Mouse (Mus musculus) layer of hippocampus, adult 11-12 months (tissue): Measurements from ENCODE around the gene Rpl26.
"Not testable (repeated sequence)": the region's sequence is repeated elsewhere in the genome, so short reads cannot be mapped to it uniquely, and the experiment has no call there.

ENCODE experiments used
- DNase-seq: peaks from one replicate; pipeline ENCODE4 v3.0.0; 2022; ENCODE audit warnings: low spot score

Rpl26 gene

DNA sequence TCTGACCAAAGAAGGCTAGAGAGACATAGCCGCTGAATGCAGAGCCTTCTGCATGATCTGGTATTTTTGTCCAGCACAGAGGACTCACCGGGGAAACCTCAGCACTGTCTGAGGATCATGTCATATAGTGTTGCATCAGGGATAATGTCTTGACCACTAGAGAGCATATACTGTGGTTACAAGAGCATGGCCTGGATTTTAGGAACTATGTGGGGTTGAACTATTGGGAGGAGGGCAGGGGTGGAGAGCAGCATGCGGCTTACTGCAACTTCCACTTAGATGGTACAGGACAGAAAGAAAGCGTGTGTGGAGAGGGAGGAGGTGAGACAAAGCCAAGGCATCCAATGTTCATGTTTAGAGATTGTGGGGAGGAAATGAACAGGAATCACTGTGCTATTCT, 13.2 kb downstream of the Rpl26 start:
- DNase-seq = no peak

- DNase-seq = no peak
Measured at GRCm38 (mm10) chr11:68923191-68923590, 21.8 kb downstream of the Rpl26 start.

DNA sequence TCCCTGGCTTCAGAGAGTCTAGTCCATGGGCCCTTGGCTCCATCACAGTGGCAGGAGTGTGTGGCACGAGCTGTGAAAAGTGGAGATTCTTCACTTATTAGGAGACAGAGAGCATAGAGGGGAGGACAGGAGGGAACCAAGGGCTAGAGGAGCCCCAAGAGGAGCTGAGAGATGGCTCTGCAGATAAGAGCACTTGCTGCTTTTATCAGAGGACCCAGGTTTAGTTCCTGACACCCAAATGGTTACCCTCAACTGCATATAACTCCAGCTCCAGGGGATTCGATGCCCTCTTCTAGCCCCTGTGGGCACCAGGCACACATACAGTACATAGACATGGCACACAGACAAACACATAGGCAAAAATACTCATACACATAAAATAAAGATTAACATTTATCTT, 23.4 kb downstream of the Rpl26 start:
- DNase-seq = no peak

DNA sequence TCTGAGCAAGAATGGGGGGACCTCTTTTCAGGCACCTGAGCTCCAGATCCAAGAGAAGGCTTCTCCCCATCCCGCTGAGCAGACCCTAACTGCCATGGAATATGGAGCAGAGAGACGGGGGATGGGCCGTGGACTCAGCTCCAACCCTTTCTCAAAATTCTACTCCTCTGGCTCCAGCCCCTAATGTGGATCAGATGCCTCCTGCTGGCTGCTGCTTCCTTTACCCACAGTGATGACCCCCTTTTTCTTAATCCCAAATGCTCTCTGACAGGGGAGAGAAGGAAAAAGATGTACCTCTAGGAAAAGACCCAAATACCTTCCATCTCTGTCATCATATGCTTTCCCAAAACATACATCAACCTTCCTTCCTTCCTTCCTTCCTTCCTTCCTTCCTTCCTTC, 25.6 kb downstream of the Rpl26 start, which contains the start of gene Odf4:
Gene Odf4 (minus strand): TSS at position 101 of the 400 bp plus-strand sequence.
- DNase-seq = no peak

GRCm38 (mm10) chr11:68929947-68930346, 28.6 kb downstream of the Rpl26 start:
- no peak for DNase-seq

- no peak for DNase-seq
Measured at GRCm38 (mm10) chr11:68933885-68934507, 32.6 kb downstream of the Rpl26 start.

DNA sequence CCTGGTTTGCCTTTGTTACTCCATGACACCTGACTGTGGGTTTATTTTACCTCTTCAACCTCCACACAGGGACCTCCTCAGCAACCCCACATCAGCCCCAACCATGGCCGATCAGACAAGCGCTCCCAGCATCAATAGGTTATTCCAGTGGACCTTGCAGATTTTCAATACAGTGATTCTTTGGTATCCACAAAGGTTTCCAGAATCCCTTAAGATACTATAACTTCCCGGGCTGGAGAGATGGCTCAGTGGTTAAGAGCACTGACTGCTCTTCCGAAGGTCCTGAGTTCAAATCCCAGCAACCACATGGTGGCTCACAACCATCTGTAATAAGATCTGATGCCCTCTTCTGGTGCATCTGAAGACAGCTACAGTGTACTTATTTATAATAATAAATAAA, 35.6 kb downstream of the Rpl26 start:
- not testable (repeated sequence) for DNase-seq

- DNase-seq = peak; percentile 90
Measured at GRCm38 (mm10) chr11:68939451-68940304, 38.3 kb downstream of the Rpl26 start.

DNA sequence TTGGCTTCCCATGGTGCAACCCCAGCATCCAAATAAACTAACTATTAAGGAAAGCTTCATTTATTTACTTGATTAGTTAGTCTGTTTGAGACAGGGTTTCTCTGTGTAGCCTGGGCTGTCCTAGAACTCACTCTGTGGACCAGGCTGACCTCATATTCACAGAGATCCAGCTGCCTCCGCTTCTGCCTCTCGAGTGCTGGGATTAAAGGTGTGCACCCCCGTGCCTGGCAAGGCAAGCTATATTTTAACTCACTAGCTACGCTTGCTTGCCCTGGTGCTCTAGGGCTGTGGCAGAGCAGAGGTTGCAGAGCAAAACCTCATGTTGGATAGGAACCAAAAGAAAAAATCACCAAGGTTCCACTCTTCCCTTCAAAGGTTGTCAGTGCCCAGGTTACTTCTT, 39.1 kb downstream of the Rpl26 start:
- DNase-seq = no peak

- DNase-seq = no peak
Measured at GRCm38 (mm10) chr11:68942731-68943130, 41.3 kb downstream of the Rpl26 start.

GRCm38 (mm10) chr11:68945245-68945644, 43.9 kb downstream of the Rpl26 start:
- no peak for DNase-seq

DNA sequence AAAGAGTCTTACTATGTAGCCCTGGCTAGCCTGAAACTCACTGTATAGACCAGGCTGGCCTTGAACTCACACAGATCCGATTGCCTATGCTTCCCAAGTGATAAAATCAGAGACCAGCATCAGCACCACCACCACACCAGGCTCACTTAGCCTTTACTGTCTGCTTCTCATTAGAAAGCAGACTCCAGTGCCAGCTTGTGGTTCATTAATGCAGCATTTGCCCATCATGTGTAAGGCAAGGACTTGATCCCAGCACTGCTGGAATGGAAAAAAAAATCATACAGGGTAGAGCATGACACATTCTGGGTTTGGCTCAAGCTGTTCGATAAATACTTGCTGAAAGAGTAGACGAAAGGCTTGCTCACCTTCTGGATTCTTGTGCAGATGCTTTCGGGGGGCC, 44.6 kb downstream of the Rpl26 start:
- DNase-seq = no peak

GRCm38 (mm10) chr11:68946806-68947440, 45.5 kb downstream of the Rpl26 start:
- no peak for DNase-seq

DNA sequence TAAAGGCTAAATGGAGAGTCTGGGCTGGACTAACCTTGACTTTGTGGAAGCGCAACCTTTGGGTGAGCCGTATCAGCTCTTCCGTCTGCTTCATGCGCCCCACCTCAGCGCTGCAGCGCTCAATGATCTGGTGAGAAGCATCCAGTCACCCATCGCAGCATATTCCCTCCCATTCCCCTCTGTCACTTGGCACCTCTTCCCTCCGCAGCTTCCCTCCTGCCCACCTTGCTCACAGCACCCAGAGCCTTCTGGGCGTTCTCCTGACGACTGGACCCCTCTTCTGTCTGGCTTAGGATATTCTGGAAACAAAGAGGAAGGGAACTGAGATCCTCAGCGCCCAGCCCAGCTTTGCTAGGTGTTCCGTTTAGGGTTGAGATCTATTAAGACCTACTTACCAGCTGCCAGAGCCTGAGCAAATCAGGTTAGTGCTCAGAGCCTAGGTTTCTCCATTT, 46.2 kb downstream of the Rpl26 start:
- DNase-seq = no peak

GRCm38 (mm10) chr11:68953903-68954302, 52.5 kb downstream of the Rpl26 start:
- DNase-seq = no peak

DNA sequence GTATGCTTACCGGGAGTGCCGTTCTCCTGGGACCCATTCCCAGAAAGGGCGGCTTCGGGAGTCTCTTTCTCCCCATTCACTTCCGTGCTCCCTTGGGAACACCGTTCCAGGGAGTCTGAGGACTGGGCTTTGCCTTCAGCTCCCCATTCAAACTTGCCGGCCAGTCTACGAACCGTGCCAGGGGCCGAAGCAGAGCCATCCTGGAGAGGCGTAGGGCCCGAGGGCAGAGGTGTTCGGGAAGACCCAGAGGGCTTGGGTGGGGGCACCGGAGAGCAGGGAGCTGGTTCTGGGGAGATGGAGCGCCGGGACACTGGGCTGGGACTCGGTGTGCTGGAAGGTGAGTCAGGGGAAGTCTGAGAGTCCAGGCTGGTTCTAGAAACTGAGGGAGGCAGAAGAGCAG, 53.0 kb downstream of the Rpl26 start:
- DNase-seq = no peak

DNA sequence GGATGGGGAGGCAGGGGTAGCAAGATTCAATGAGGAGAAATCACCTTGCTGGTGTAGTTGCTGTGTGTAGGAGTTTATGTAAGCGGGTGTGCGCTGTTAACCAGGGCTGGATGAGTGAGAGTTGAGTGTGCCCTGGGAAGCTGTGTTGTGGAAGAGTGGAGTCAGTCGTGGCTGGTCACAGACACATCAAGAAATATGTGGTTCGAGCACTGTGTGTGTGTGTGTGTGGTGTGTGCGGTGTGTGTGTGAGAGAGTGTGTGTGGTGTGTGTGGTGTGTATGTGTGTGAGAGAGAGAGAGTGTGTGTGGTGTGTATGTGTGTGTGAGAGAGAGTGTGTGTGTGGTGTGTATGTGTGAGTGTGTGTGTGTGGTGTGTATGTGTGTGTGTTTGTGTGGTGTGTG, 54.1 kb downstream of the Rpl26 start:
- no peak for DNase-seq

- no peak for DNase-seq
Measured at GRCm38 (mm10) chr11:68956107-68956506, 54.7 kb downstream of the Rpl26 start.
